Mouse (Mus musculus): ENCODE results near the gene Samsn1. TPM values are rescaled to one million over a fixed set of nuclear protein-coding genes. Genes with fewer than 3 reads are reported as not detected.

The Samsn1 gene
- polyA plus RNA-seq, 1 experiment, result 8.4 TPM

DNA sequence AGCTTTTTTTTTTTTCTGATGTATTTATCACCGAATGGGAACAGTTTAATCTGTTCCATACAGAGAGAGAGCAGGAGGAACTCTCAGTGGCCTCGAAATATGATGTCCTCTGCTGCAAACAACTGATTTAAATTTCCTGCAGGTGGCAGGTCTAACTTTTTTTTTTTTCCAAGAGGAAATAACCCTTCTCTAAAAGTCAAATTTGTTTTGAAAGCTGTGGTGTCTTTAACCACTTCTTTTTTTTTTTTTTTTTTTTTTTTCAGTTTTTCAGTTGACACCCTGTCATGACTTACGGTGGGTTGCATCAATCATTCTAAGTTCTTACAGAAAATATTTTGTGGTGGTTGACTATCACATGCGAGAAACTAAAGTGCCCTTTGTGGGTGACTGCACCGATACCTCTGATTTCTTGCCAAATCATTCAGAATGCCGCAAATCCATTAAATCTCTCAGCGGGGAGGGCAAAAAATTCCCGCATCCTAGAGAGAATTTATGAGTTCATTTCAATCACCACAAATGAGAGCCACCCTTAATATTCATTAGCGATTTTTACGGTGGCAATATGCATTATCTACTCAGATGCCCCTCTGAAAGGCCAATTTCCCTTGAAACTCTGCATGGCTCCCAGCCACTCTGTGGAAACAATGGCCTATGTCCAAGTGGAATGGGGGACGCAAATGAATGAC is 92.4 kb downstream of the Samsn1 start:
- H3K4me1 ChIP-seq (replicated peaks; ENCODE audit: control insufficient read depth, insufficient read depth, low read length), result peaks cover 3% of the 10 kb centered on the region; the same call in 1 of the 2 replicates
- 17% methylated on average over 11 of the region's 11 CpGs for WGBS
- no peak overlapping the region for H3K4me3 ChIP-seq (ENCODE audit: control insufficient read depth, insufficient read depth, low read length)
- no peak overlapping the region for H3K27ac ChIP-seq (ENCODE audit: control insufficient read depth, insufficient read depth, low read length)
- TF ChIP-seq POLR2A (IDR thresholded peaks at IDR 0.05; ENCODE audit: control insufficient read depth, extremely low read depth, insufficient read depth, low read length, poor library complexity) (no peak), CTCF (IDR thresholded peaks at IDR 0.05; ENCODE audit: borderline replicate concordance, control insufficient read depth, extremely low read depth, insufficient read depth, low read length, poor library complexity) (no peak)
- H3K27me3 ChIP-seq (ENCODE audit: control insufficient read depth, insufficient read depth, low read length), result no peaks in the 10 kb centered on the region
- no peaks in the 10 kb centered on the region for H3K36me3 ChIP-seq (ENCODE audit: control insufficient read depth, insufficient read depth, low read length)
- no peak for DNase-seq

DNA sequence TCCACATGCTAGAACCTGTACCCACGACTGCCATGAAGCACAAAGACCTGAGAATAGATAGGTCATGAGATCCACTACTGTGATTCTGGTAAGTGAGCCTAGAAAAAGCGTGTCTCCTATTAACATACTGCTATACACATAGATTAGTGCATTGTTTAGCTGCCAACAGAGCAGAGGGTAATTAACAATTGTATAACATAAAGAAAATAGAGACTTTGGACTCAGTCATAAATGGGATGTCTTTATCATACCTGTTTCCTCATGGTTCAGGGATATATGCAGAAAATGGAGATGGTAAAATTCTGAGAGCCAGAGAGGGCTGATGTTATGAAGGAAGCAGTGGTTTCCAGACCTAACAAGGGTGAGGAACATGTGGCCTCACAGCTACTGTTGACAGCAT is 95.6 kb downstream of the Samsn1 start:
- DNase-seq, result no peak
- no peaks in the 10 kb centered on the region for H3K36me3 ChIP-seq (ENCODE audit: control insufficient read depth, insufficient read depth, low read length)
- H3K27ac ChIP-seq (ENCODE audit: control insufficient read depth, insufficient read depth, low read length), result no peak overlapping the region
- TF ChIP-seq CTCF (IDR thresholded peaks at IDR 0.05; ENCODE audit: borderline replicate concordance, control insufficient read depth, extremely low read depth, insufficient read depth, low read length, poor library complexity) (no peak), POLR2A (IDR thresholded peaks at IDR 0.05; ENCODE audit: control insufficient read depth, extremely low read depth, insufficient read depth, low read length, poor library complexity) (no peak)
- no peaks in the 10 kb centered on the region for H3K27me3 ChIP-seq (ENCODE audit: control insufficient read depth, insufficient read depth, low read length)
- H3K4me3 ChIP-seq (ENCODE audit: control insufficient read depth, insufficient read depth, low read length), result no peak overlapping the region
- 88% methylated on average over 2 of the region's 2 CpGs for WGBS
- H3K4me1 ChIP-seq (replicated peaks; ENCODE audit: control insufficient read depth, insufficient read depth, low read length), result peaks cover 3% of the 10 kb centered on the region; the same call in 1 of the 2 replicates

DNA sequence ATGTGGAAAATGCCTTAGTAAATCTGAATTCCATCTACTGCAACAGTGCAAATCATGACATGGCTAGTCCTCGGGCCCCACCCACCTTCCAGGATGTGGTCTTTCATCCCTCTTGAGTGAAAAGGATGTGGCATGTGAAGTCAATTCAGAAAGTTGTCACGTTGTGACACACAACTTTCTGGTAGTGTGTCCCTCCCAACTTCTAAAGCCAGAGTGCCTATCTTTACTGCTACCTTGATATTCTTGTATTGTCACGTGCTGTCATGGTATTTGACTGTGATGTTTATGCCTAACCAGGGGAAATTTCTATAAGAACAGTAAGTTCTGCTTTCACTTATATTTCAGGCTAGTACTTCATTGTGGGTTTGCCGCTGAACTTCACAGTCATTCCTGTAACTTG is 101.2 kb downstream of the Samsn1 start:
- H3K36me3 ChIP-seq (ENCODE audit: control insufficient read depth, insufficient read depth, low read length), result no peaks in the 10 kb centered on the region
- no peak overlapping the region for H3K4me3 ChIP-seq (ENCODE audit: control insufficient read depth, insufficient read depth, low read length)
- no peak overlapping the region for H3K27ac ChIP-seq (ENCODE audit: control insufficient read depth, insufficient read depth, low read length)
- no peaks in the 10 kb centered on the region for H3K27me3 ChIP-seq (ENCODE audit: control insufficient read depth, insufficient read depth, low read length)
- WGBS, result 22% methylated on average over 4 of the region's 4 CpGs
- DNase-seq, result no peak
- no peaks in the 10 kb centered on the region for H3K4me1 ChIP-seq (replicated peaks; ENCODE audit: control insufficient read depth, insufficient read depth, low read length)
- no peak for TF ChIP-seq CTCF (IDR thresholded peaks at IDR 0.05; ENCODE audit: borderline replicate concordance, control insufficient read depth, extremely low read depth, insufficient read depth, low read length, poor library complexity)
- no peak for TF ChIP-seq POLR2A (IDR thresholded peaks at IDR 0.05; ENCODE audit: control insufficient read depth, extremely low read depth, insufficient read depth, low read length, poor library complexity)

DNA sequence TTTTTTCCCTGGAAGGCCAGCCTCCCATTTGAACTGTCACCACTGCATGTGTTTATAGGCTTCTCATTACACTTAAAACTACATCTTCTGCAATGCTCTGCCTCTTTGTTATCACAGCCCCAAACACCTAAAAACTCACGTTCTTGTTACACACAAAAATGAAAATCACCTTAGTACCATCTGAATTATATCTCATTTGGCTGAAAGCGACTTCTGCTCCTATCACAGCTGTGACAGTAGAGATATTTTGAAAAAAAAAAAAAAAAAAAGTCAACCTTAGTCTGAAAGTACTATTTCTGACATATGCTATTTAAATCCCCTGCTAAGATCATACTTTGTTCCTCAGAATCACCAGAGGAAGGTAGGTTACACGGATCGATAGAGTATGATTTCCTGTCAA is 102.8 kb downstream of the Samsn1 start:
- Histone ChIP-seq H3K27me3 (ENCODE audit: control insufficient read depth, insufficient read depth, low read length) (no peaks in the 10 kb centered on the region), H3K27ac (ENCODE audit: control insufficient read depth, insufficient read depth, low read length) (no peak overlapping the region), H3K4me1 (replicated peaks; ENCODE audit: control insufficient read depth, insufficient read depth, low read length) (no peaks in the 10 kb centered on the region), H3K36me3 (ENCODE audit: control insufficient read depth, insufficient read depth, low read length) (no peaks in the 10 kb centered on the region), H3K4me3 (ENCODE audit: control insufficient read depth, insufficient read depth, low read length) (no peak overlapping the region)
- WGBS, result 85% methylated on average over 4 of the region's 4 CpGs
- TF ChIP-seq POLR2A (IDR thresholded peaks at IDR 0.05; ENCODE audit: control insufficient read depth, extremely low read depth, insufficient read depth, low read length, poor library complexity), result no peak
- DNase-seq, result no peak

DNA sequence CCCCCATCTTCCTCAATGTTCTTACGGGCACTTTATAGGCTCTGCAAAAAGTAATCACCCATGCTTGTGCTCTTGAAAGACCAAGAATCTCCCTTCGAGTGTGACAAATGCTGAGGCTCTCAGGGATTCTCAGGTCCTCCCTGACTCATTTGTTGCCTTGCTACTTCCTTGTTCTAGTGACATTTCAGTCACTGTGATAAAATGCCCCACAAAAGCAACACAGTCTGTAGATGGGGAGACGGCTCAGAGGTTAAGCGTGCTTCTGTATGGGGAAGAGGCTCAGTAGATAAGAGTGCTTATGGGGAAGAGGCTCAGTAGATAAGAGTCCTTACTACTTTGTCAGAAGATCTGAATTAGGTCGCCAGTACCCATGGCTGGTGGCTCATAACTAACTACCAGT is 104.4 kb downstream of the Samsn1 start:
- 88% methylated on average over 5 of the region's 5 CpGs for WGBS
- no peak for DNase-seq
- Histone ChIP-seq H3K36me3 (ENCODE audit: control insufficient read depth, insufficient read depth, low read length) (no peaks in the 10 kb centered on the region), H3K27me3 (ENCODE audit: control insufficient read depth, insufficient read depth, low read length) (no peaks in the 10 kb centered on the region), H3K27ac (ENCODE audit: control insufficient read depth, insufficient read depth, low read length) (no peak overlapping the region), H3K4me1 (replicated peaks; ENCODE audit: control insufficient read depth, insufficient read depth, low read length) (no peaks in the 10 kb centered on the region), H3K4me3 (ENCODE audit: control insufficient read depth, insufficient read depth, low read length) (no peak overlapping the region)
- no peak for TF ChIP-seq POLR2A (IDR thresholded peaks at IDR 0.05; ENCODE audit: control insufficient read depth, extremely low read depth, insufficient read depth, low read length, poor library complexity)
- TF ChIP-seq CTCF (IDR thresholded peaks at IDR 0.05; ENCODE audit: borderline replicate concordance, control insufficient read depth, extremely low read depth, insufficient read depth, low read length, poor library complexity), result no peak

DNA sequence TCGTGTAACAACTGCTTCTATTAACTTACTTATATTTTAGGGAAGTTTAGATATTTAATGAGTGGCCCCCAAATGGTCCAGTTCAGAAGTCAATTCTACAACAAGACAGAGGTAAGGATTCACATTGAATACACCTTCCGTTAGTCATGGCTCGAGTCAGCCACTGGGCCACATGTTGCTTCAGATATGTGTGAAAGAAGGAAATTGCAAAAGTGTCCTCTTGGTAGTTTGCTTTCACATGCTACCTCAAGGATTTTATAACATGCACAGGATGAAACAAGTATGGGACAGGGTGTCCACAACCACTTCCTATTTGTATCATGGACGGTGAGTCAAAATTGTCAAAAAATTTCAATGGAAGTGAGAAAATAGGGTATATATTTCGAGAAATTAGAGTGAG is 110.0 kb downstream of the Samsn1 start:
- Histone ChIP-seq H3K36me3 (ENCODE audit: control insufficient read depth, insufficient read depth, low read length) (no peaks in the 10 kb centered on the region), H3K4me3 (ENCODE audit: control insufficient read depth, insufficient read depth, low read length) (no peak overlapping the region), H3K4me1 (replicated peaks; ENCODE audit: control insufficient read depth, insufficient read depth, low read length) (no peaks in the 10 kb centered on the region), H3K27me3 (ENCODE audit: control insufficient read depth, insufficient read depth, low read length) (no peaks in the 10 kb centered on the region), H3K27ac (ENCODE audit: control insufficient read depth, insufficient read depth, low read length) (no peak overlapping the region)
- TF ChIP-seq CTCF (IDR thresholded peaks at IDR 0.05; ENCODE audit: borderline replicate concordance, control insufficient read depth, extremely low read depth, insufficient read depth, low read length, poor library complexity), result no peak
- WGBS, result 93% methylated on average over 5 of the region's 5 CpGs
- DNase-seq, result no peak
